Mouse (Mus musculus): ENCODE results near the gene Fxyd5. TPM values are rescaled to one million over a fixed set of nuclear protein-coding genes. Genes with fewer than 3 reads are reported as not detected.

The Fxyd5 gene
- polyA plus RNA-seq, 1 experiment from 2014 or later: 8.0 TPM

- no peak for DNase-seq (ENCODE audit: low spot score)
- H3K9me3 ChIP-seq (replicated peaks): no peaks in the 10 kb centered on the region
- no peaks in the 10 kb centered on the region for H3K27me3 ChIP-seq (ENCODE audit: low read depth, poor library complexity, severe bottlenecking)
- WGBS: 84% methylated on average over 7 of the region's 7 CpGs
- no peak overlapping the region for H3K27ac ChIP-seq
- H3K4me1 ChIP-seq: no peaks in the 10 kb centered on the region
- H3K36me3 ChIP-seq: no peaks in the 10 kb centered on the region
- no peak overlapping the region for H3K4me3 ChIP-seq
Measured at GRCm38 (mm10) chr7:31031731-31032130, 10.6 kb downstream of the Fxyd5 start.

GRCm38 (mm10) chr7:31030717-31031116 is 11.6 kb downstream of the Fxyd5 start:
- Histone ChIP-seq H3K4me3 (no peak overlapping the region), H3K9me3 (replicated peaks) (no peaks in the 10 kb centered on the region), H3K4me1 (no peaks in the 10 kb centered on the region), H3K27ac (no peak overlapping the region), H3K36me3 (no peaks in the 10 kb centered on the region), H3K27me3 (ENCODE audit: low read depth, poor library complexity, severe bottlenecking) (no peaks in the 10 kb centered on the region)
- 64% methylated on average over 2 of the region's 2 CpGs for WGBS
- no peak for DNase-seq (ENCODE audit: low spot score)

GRCm38 (mm10) chr7:31028609-31029008 is 13.7 kb downstream of the Fxyd5 start:
- 78% methylated on average over 8 of the region's 8 CpGs for WGBS
- Histone ChIP-seq H3K9me3 (replicated peaks) (no peaks in the 10 kb centered on the region), H3K36me3 (no peaks in the 10 kb centered on the region), H3K4me3 (no peak overlapping the region), H3K27me3 (ENCODE audit: low read depth, poor library complexity, severe bottlenecking) (no peaks in the 10 kb centered on the region), H3K27ac (no peak overlapping the region), H3K4me1 (no peaks in the 10 kb centered on the region)
- no peak for DNase-seq (ENCODE audit: low spot score)

- 69% methylated on average over 10 of the region's 10 CpGs for WGBS
- no peak for DNase-seq (ENCODE audit: low spot score)
Measured at GRCm38 (mm10) chr7:31017104-31017901, 25.0 kb downstream of the Fxyd5 start.

GRCm38 (mm10) chr7:31012971-31013370 is 29.3 kb downstream of the Fxyd5 start:
- Histone ChIP-seq H3K9me3 (replicated peaks) (no peaks in the 10 kb centered on the region), H3K27ac (no peak overlapping the region), H3K36me3 (no peaks in the 10 kb centered on the region), H3K27me3 (ENCODE audit: low read depth, poor library complexity, severe bottlenecking) (no peaks in the 10 kb centered on the region), H3K4me3 (no peak overlapping the region), H3K4me1 (peaks cover 24% of the 10 kb centered on the region)
- no peak for DNase-seq (ENCODE audit: low spot score)
- 90% methylated on average over 5 of the region's 5 CpGs for WGBS

More at GRCm38 (mm10) chr7:31017104-31017901, 25.0 kb downstream of the Fxyd5 start:
- no peaks in the 10 kb centered on the region for H3K9me3 ChIP-seq (replicated peaks)
- peaks cover 9% of the 10 kb centered on the region for H3K4me1 ChIP-seq
- no peak overlapping the region for H3K4me3 ChIP-seq
- H3K27me3 ChIP-seq (ENCODE audit: low read depth, poor library complexity, severe bottlenecking): no peaks in the 10 kb centered on the region
- no peaks in the 10 kb centered on the region for H3K36me3 ChIP-seq
- H3K27ac ChIP-seq: no peak overlapping the region

- no peak overlapping the region for H3K4me3 ChIP-seq
- no peaks in the 10 kb centered on the region for H3K9me3 ChIP-seq (replicated peaks)
- DNase-seq (ENCODE audit: low spot score): peak; percentile 32
- 40% methylated on average over 3 of the region's 3 CpGs for WGBS
- no peaks in the 10 kb centered on the region for H3K36me3 ChIP-seq
- peaks cover 15% of the 10 kb centered on the region for H3K4me1 ChIP-seq
- H3K27me3 ChIP-seq (ENCODE audit: low read depth, poor library complexity, severe bottlenecking): no peaks in the 10 kb centered on the region
- H3K27ac ChIP-seq: 0 out of 2 replicates have a peak overlapping the region, but pooled peaks have one; percentile 31
Measured at GRCm38 (mm10) chr7:31008889-31009288, 33.4 kb downstream of the Fxyd5 start.

- Histone ChIP-seq H3K9me3 (replicated peaks) (no peaks in the 10 kb centered on the region), H3K36me3 (no peaks in the 10 kb centered on the region), H3K27me3 (ENCODE audit: low read depth, poor library complexity, severe bottlenecking) (no peaks in the 10 kb centered on the region), H3K4me1 (peaks cover 15% of the 10 kb centered on the region), H3K27ac (peak overlapping the region; percentile 31; the same call in 1 of the 2 replicates), H3K4me3 (no peak overlapping the region)
- DNase-seq (ENCODE audit: low spot score): no peak
- WGBS: 70% methylated on average over 1 of the region's 1 CpGs
Measured at GRCm38 (mm10) chr7:31008175-31008574, 34.1 kb downstream of the Fxyd5 start.

GRCm38 (mm10) chr7:31007775-31008174 is 34.5 kb downstream of the Fxyd5 start:
- H3K9me3 ChIP-seq (replicated peaks): no peaks in the 10 kb centered on the region
- H3K4me1 ChIP-seq: peaks cover 15% of the 10 kb centered on the region
- no peak overlapping the region for H3K27ac ChIP-seq
- no peaks in the 10 kb centered on the region for H3K27me3 ChIP-seq (ENCODE audit: low read depth, poor library complexity, severe bottlenecking)
- no peak for DNase-seq (ENCODE audit: low spot score)
- WGBS: 74% methylated on average over 1 of the region's 1 CpGs
- no peak overlapping the region for H3K4me3 ChIP-seq
- no peaks in the 10 kb centered on the region for H3K36me3 ChIP-seq

- Histone ChIP-seq H3K4me1 (peaks cover 12% of the 10 kb centered on the region), H3K36me3 (no peaks in the 10 kb centered on the region), H3K27ac (no peak overlapping the region), H3K27me3 (ENCODE audit: low read depth, poor library complexity, severe bottlenecking) (no peaks in the 10 kb centered on the region), H3K9me3 (replicated peaks) (no peaks in the 10 kb centered on the region), H3K4me3 (no peak overlapping the region)
- no peak for DNase-seq (ENCODE audit: low spot score)
- WGBS: 76% methylated on average over 8 of the region's 8 CpGs
Measured at GRCm38 (mm10) chr7:31002650-31003049, 39.6 kb downstream of the Fxyd5 start.

GRCm38 (mm10) chr7:31000505-31001020 is 41.7 kb downstream of the Fxyd5 start:
- Histone ChIP-seq H3K9me3 (replicated peaks) (peaks cover 2% of the 10 kb centered on the region; the same call in 1 of the 2 replicates), H3K4me3 (no peak overlapping the region), H3K27me3 (ENCODE audit: low read depth, poor library complexity, severe bottlenecking) (no peaks in the 10 kb centered on the region), H3K36me3 (no peaks in the 10 kb centered on the region), H3K4me1 (peaks cover 12% of the 10 kb centered on the region), H3K27ac (peak overlapping the region; percentile 67)
- WGBS: 61% methylated on average over 7 of the region's 7 CpGs
- DNase-seq (ENCODE audit: low spot score): peak; percentile 35

GRCm38 (mm10) chr7:30996491-30996890 is 45.8 kb downstream of the Fxyd5 start:
- no peaks in the 10 kb centered on the region for H3K27me3 ChIP-seq (ENCODE audit: low read depth, poor library complexity, severe bottlenecking)
- no peak for DNase-seq (ENCODE audit: low spot score)
- no peak overlapping the region for H3K4me3 ChIP-seq
- peaks cover 14% of the 10 kb centered on the region for H3K4me1 ChIP-seq
- no peak overlapping the region for H3K27ac ChIP-seq
- H3K9me3 ChIP-seq (replicated peaks): peaks cover 2% of the 10 kb centered on the region; the same call in 1 of the 2 replicates
- no peaks in the 10 kb centered on the region for H3K36me3 ChIP-seq
- WGBS: 94% methylated on average over 2 of the region's 2 CpGs

GRCm38 (mm10) chr7:30993986-30994385 is 48.3 kb downstream of the Fxyd5 start:
- no peaks in the 10 kb centered on the region for H3K36me3 ChIP-seq
- H3K27me3 ChIP-seq (ENCODE audit: low read depth, poor library complexity, severe bottlenecking): no peaks in the 10 kb centered on the region
- H3K4me1 ChIP-seq: 0 out of 2 replicates have a peak, but pooled peaks cover 2% of the 10 kb centered on the region
- H3K4me3 ChIP-seq: no peak overlapping the region
- H3K27ac ChIP-seq: no peak overlapping the region
- no peak for DNase-seq (ENCODE audit: low spot score)
- peaks cover 2% of the 10 kb centered on the region; the same call in 1 of the 2 replicates for H3K9me3 ChIP-seq (replicated peaks)
- WGBS: 89% methylated on average over 5 of the region's 5 CpGs

GRCm38 (mm10) chr7:30992148-30992547 is 50.1 kb downstream of the Fxyd5 start:
- 0 out of 2 replicates have a peak, but pooled peaks cover 2% of the 10 kb centered on the region for H3K4me1 ChIP-seq
- no peaks in the 10 kb centered on the region for H3K27me3 ChIP-seq (ENCODE audit: low read depth, poor library complexity, severe bottlenecking)
- H3K9me3 ChIP-seq (replicated peaks): peaks cover 2% of the 10 kb centered on the region; the same call in 1 of the 2 replicates
- no peaks in the 10 kb centered on the region for H3K36me3 ChIP-seq
- 79% methylated on average over 5 of the region's 5 CpGs for whole genome bisulfite sequencing
- no peak overlapping the region for H3K4me3 ChIP-seq
- DNase-seq (ENCODE audit: low spot score): no peak
- H3K27ac ChIP-seq: no peak overlapping the region
